Mouse (Mus musculus) limb, embryonic 15.5 days (tissue): Measurements from ENCODE around the gene P2rx4. TPM values are rescaled to one million over a fixed set of nuclear protein-coding genes. Genes with fewer than 3 reads are reported as not detected.

Experiments used
- ATAC-seq: fragments of 200-750 bp; cut with Nextera tagmentation; 2 replicates; pipeline ENCODE4 v1.8.0; 2017; ENCODE audit warnings: low read depth, moderate TSS enrichment; ENCODE audit not compliant: insufficient number of reproducible peaks, low FRiP score, low TSS enrichment
- H3K27ac ChIP-seq: fragments of 300-500 bp; sonication (generic); 2 replicates; pipeline ENCODE4 v1.5.1; 2015; ENCODE audit warnings: moderate library complexity, mild to moderate bottlenecking, inconsistent platforms
- H3K27me3 ChIP-seq: fragments of 300-500 bp; sonication (generic); 2 replicates; pipeline ENCODE4 v1.6.1; 2015; ENCODE audit warnings: inconsistent platforms
- H3K36me3 ChIP-seq: fragments of 300-500 bp; sonication (generic); 2 replicates; pipeline ENCODE4 v1.6.1; 2015; ENCODE audit warnings: inconsistent platforms
- H3K4me1 ChIP-seq: fragments of 300-500 bp; sonication (generic); 2 replicates; pipeline ENCODE4 v1.6.1; 2015; ENCODE audit warnings: inconsistent platforms
- H3K4me2 ChIP-seq: fragments of 300-500 bp; sonication (generic); 2 replicates; pipeline ENCODE4 v1.6.1; 2015; ENCODE audit warnings: mild to moderate bottlenecking, inconsistent platforms
- H3K4me3 ChIP-seq: fragments of 300-500 bp; sonication (generic); 2 replicates; pipeline ENCODE4 v1.5.1; 2015; ENCODE audit warnings: mild to moderate bottlenecking, inconsistent platforms
- H3K9ac ChIP-seq: fragments of 300-500 bp; sonication (generic); 2 replicates; pipeline ENCODE4 v1.6.1; 2015; ENCODE audit warnings: inconsistent platforms
- H3K9me3 ChIP-seq: fragments of 300-500 bp; sonication (generic); 2 replicates; pipeline ENCODE4 v1.6.1; 2016; ENCODE audit warnings: inconsistent platforms
- WGBS: fragments of 180-500 bp; shearing (Covaris S2); methylation state at CpG from one replicate; pipeline ENCODE4 v1.1.7; 2015; 5-methylcytosine and 5-hydroxymethylcytosine counted together
- polyA plus RNA-seq: library from polyadenylated mRNA; unstranded; fragments of >200 nt; fragmentation: Nextera tagmentation; extraction: Ambion mirVana; gene quantifications from 2 replicates; pipeline ENCODE4 v1.2.1, GENCODE M21; 2015

P2rx4 gene
- polyA plus RNA-seq, 1 experiment from 2014 or later: 27.8 TPM

- H3K27ac ChIP-seq: no peak overlapping the region
- H3K4me1 ChIP-seq: no peaks in the 10 kb centered on the region
- H3K9ac ChIP-seq: no peak overlapping the region
- no peak overlapping the region for H3K4me2 ChIP-seq
- no peaks in the 10 kb centered on the region for H3K36me3 ChIP-seq
- no peaks in the 10 kb centered on the region for H3K27me3 ChIP-seq
- ATAC-seq: no peak
- 81% methylated on average over 7 of the region's 7 CpGs for WGBS
- no peaks in the 10 kb centered on the region for H3K9me3 ChIP-seq
- H3K4me3 ChIP-seq: no peak overlapping the region
Measured at GRCm38 (mm10) chr5:122689153-122689552, 18.2 kb upstream of the P2rx4 start.

- WGBS: 70% methylated on average over 6 of the region's 6 CpGs
- H3K36me3 ChIP-seq: no peaks in the 10 kb centered on the region
- no peak overlapping the region for H3K4me3 ChIP-seq
- H3K4me2 ChIP-seq: no peak overlapping the region
- H3K9ac ChIP-seq: no peak overlapping the region
- no peak overlapping the region for H3K27ac ChIP-seq
- H3K27me3 ChIP-seq: no peaks in the 10 kb centered on the region
- no peaks in the 10 kb centered on the region for H3K4me1 ChIP-seq
- no peak for ATAC-seq
- no peaks in the 10 kb centered on the region for H3K9me3 ChIP-seq
Measured at GRCm38 (mm10) chr5:122690486-122690885, 16.9 kb upstream of the P2rx4 start.

- WGBS: 55% methylated on average over 13 of the region's 13 CpGs
- no peak overlapping the region for H3K9ac ChIP-seq
- H3K36me3 ChIP-seq: no peaks in the 10 kb centered on the region
- no peak overlapping the region for H3K4me2 ChIP-seq
- no peaks in the 10 kb centered on the region for H3K9me3 ChIP-seq
- H3K4me1 ChIP-seq: no peaks in the 10 kb centered on the region
- no peak overlapping the region for H3K4me3 ChIP-seq
- no peaks in the 10 kb centered on the region for H3K27me3 ChIP-seq
- H3K27ac ChIP-seq: no peak overlapping the region
- no peak for ATAC-seq
Measured at GRCm38 (mm10) chr5:122693431-122694207, 13.7 kb upstream of the P2rx4 start.

- Histone ChIP-seq H3K4me1 (no peaks in the 10 kb centered on the region), H3K4me3 (no peak overlapping the region), H3K36me3 (no peaks in the 10 kb centered on the region), H3K4me2 (no peak overlapping the region), H3K9ac (no peak overlapping the region), H3K9me3 (no peaks in the 10 kb centered on the region), H3K27me3 (no peaks in the 10 kb centered on the region), H3K27ac (no peak overlapping the region)
- no peak for ATAC-seq
- 71% methylated on average over 8 of the region's 8 CpGs for WGBS
Measured at GRCm38 (mm10) chr5:122695516-122695915, 11.8 kb upstream of the P2rx4 start.

- Histone ChIP-seq H3K4me1 (no peaks in the 10 kb centered on the region), H3K27ac (no peak overlapping the region)
- 81% methylated on average over 10 of the region's 10 CpGs for WGBS
Measured at GRCm38 (mm10) chr5:122698041-122698700, 9.2 kb upstream of the P2rx4 start.

GRCm38 (mm10) chr5:122698701-122699060 is 8.7 kb upstream of the P2rx4 start:
- ATAC-seq: no peak
- Histone ChIP-seq H3K27ac (no peak overlapping the region), H3K4me1 (no peaks in the 10 kb centered on the region), H3K27me3 (no peaks in the 10 kb centered on the region), H3K4me2 (no peak overlapping the region), H3K9me3 (no peaks in the 10 kb centered on the region), H3K4me3 (no peak overlapping the region), H3K9ac (no peak overlapping the region), H3K36me3 (no peaks in the 10 kb centered on the region)
- 76% methylated on average over 9 of the region's 9 CpGs for WGBS

More at GRCm38 (mm10) chr5:122698041-122698700, 9.2 kb upstream of the P2rx4 start:
- H3K9me3 ChIP-seq: no peaks in the 10 kb centered on the region
- H3K4me3 ChIP-seq: no peak overlapping the region
- ATAC-seq: no peak
- no peaks in the 10 kb centered on the region for H3K27me3 ChIP-seq
- H3K9ac ChIP-seq: no peak overlapping the region
- no peak overlapping the region for H3K4me2 ChIP-seq
- H3K36me3 ChIP-seq: no peaks in the 10 kb centered on the region

- Histone ChIP-seq H3K4me3 (no peak overlapping the region), H3K27ac (no peak overlapping the region), H3K9me3 (no peaks in the 10 kb centered on the region), H3K4me2 (no peak overlapping the region), H3K9ac (no peak overlapping the region), H3K27me3 (no peaks in the 10 kb centered on the region), H3K4me1 (no peaks in the 10 kb centered on the region), H3K36me3 (no peaks in the 10 kb centered on the region)
- no peak for ATAC-seq
- 59% methylated on average over 12 of the region's 12 CpGs for WGBS
Measured at GRCm38 (mm10) chr5:122700109-122700836, 7.1 kb upstream of the P2rx4 start.

- WGBS: 58% methylated on average over 5 of the region's 5 CpGs
- Histone ChIP-seq H3K9ac (no peak overlapping the region), H3K27ac (no peak overlapping the region), H3K36me3 (no peaks in the 10 kb centered on the region), H3K4me1 (no peaks in the 10 kb centered on the region), H3K4me2 (no peak overlapping the region), H3K9me3 (no peaks in the 10 kb centered on the region), H3K4me3 (no peak overlapping the region), H3K27me3 (no peaks in the 10 kb centered on the region)
- ATAC-seq: no peak
Measured at GRCm38 (mm10) chr5:122700837-122701212, 6.5 kb upstream of the P2rx4 start.

- Histone ChIP-seq H3K27ac (no peak overlapping the region), H3K4me3 (no peak overlapping the region), H3K27me3 (no peaks in the 10 kb centered on the region), H3K9me3 (no peaks in the 10 kb centered on the region), H3K4me2 (no peak overlapping the region), H3K9ac (no peak overlapping the region), H3K36me3 (no peaks in the 10 kb centered on the region), H3K4me1 (peaks cover 7% of the 10 kb centered on the region)
- WGBS: 67% methylated on average over 6 of the region's 6 CpGs
- no peak for ATAC-seq
Measured at GRCm38 (mm10) chr5:122702156-122702555, 5.2 kb upstream of the P2rx4 start.

- no peak overlapping the region for H3K9ac ChIP-seq
- no peak overlapping the region for H3K4me3 ChIP-seq
- no peaks in the 10 kb centered on the region for H3K9me3 ChIP-seq
- no peaks in the 10 kb centered on the region for H3K27me3 ChIP-seq
- 72% methylated on average over 2 of the region's 2 CpGs for WGBS
- no peak for ATAC-seq
- peaks cover 14% of the 10 kb centered on the region for H3K4me1 ChIP-seq
- H3K27ac ChIP-seq: no peak overlapping the region
- H3K4me2 ChIP-seq: no peak overlapping the region
- H3K36me3 ChIP-seq: no peaks in the 10 kb centered on the region
Measured at GRCm38 (mm10) chr5:122703574-122703973, 3.8 kb upstream of the P2rx4 start.

- no peaks in the 10 kb centered on the region for H3K36me3 ChIP-seq
- no peaks in the 10 kb centered on the region for H3K27me3 ChIP-seq
- H3K4me2 ChIP-seq: no peak overlapping the region
- ATAC-seq: no peak
- no peak overlapping the region for H3K4me3 ChIP-seq
- no peak overlapping the region for H3K27ac ChIP-seq
- WGBS: 84% methylated on average over 4 of the region's 4 CpGs
- no peak overlapping the region for H3K9ac ChIP-seq
- no peaks in the 10 kb centered on the region for H3K9me3 ChIP-seq
- peaks cover 14% of the 10 kb centered on the region for H3K4me1 ChIP-seq
Measured at GRCm38 (mm10) chr5:122704571-122704970, 2.8 kb upstream of the P2rx4 start.

- WGBS: 70% methylated on average over 3 of the region's 3 CpGs
- ATAC-seq: no peak
- Histone ChIP-seq H3K4me1 (peaks cover 14% of the 10 kb centered on the region), H3K9me3 (no peaks in the 10 kb centered on the region), H3K27me3 (no peaks in the 10 kb centered on the region), H3K36me3 (no peaks in the 10 kb centered on the region), H3K4me3 (no peak overlapping the region), H3K4me2 (no peak overlapping the region), H3K27ac (no peak overlapping the region), H3K9ac (no peak overlapping the region)
Measured at GRCm38 (mm10) chr5:122705174-122705573, 2.2 kb upstream of the P2rx4 start.
